Mouse (Mus musculus): ENCODE data around the gene Spata2. TPM values are rescaled to one million over a fixed set of nuclear protein-coding genes. Genes with fewer than 3 reads are reported as not detected.
A peak's percentile ranks its signal among the peaks of the same experiment; 100 is the strongest.

The Spata2 gene
- 10 to 100 TPM; 53.5 to 58.1 TPM for total RNA-seq (2021)

DNA sequence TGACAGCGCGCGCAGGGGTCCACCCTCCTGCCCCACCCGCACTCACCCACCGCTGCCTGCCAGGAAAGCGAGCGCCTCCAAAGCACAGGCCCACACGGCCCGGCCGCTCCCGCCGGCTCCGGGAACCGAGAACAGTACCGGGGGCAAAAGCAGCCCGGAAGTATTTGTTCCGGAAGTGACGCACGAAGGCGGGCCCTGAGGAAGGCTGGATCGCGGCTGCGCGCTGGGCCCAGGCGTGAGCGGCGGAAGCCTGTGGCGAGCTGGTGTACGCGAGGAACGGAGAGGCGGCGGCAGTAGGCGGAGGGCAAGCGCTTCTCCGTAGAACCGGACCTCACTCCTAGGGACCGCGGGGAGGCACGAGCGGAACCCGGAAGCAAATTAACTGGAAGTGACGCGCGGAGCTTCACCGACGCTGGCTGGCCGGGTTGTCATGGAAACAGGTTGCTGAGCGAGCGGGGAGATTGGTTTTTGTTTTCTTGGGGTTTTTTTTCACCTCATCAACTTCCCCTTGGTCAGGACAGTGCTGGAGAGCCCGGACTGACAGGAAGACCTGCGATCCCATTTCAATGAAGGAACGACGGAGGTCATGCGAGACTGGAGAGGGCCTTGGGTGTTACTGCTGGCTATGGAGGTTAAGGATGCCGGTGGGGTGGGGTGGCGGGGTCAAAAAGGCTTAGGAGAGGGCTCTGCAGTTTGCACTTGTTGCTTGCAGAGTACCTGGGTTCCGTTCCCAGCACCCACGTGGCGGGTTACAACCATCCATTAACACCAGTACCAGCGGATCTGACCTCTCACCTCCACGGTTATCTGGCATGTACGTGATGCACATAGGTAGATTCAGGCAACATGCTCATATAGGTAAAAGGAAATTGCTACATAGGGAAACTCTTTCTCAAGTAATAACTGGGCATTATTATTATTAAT is at the start of gene Spata2:
TSS of gene Spata2 (minus strand) at position 175 of the 924 bp plus-strand sequence.
- peak; percentile 89 for DNase-seq
- intact Hi-C loops (cut with DNase I), result no loop called here

DNA sequence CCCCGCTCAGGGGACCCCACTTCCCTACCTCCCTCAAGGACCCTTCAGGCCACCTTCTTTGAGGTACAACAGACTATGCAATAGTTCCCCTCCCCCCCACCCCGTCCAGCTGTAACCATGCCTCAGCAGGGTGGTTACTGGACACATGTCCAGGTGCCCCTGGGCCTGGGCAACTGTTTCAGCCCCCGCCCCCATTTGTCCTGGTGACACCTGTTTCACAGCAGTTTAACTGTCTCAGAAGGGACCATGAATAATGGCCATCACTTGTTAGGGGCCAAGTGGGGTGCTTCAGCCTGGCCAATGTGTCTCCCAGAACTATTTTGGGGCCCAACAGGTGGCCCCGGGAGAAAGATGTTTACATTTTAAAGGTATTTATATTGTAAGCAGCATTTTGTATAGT is 49.7 kb upstream of the Spata2 start:
- no peak for DNase-seq
- intact Hi-C loops (cut with DNase I), result no loop called here

DNA sequence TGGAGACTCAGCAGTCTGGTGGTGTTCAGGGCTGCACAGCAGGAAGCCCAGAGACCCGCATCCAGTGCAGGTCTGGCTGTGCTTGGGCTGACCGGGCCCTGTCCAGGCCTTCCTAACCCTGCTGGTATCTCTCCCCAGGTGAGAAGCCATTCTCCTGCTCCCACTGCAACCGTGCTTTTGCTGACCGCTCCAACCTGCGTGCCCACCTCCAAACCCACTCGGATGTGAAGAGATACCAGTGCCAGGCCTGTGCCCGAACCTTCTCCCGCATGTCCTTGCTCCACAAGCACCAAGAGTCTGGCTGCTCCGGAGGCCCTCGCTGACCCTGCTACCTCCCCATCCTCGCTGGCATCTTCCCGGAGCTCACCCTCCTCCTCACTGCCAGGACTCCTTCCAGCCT is 49.1 kb upstream of the Spata2 start:
- no peak for DNase-seq
- intact Hi-C loops (cut with DNase I), result no loop called here

DNA sequence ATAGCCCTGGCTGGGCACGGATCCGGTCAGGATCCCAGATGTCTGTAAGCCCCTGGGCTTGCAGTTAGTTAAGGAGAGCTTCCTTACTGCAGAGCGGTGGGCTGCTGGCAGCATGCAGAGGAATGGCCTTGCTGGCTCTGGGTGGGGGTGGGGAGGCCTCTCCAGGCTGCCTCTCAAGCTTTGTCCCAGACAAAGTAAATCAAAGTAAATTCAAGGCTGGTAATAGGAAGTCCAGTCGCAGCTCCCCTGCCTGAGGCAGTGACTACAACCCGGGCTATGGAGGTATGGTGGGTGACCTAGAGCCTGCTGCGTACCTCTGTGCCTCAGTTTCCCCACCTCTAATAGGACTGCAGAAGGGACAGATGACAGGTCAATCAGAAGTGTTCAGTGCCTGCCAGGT is 48.6 kb upstream of the Spata2 start:
- DNase-seq, result no peak
- intact Hi-C loops (cut with DNase I), result no loop called here

DNA sequence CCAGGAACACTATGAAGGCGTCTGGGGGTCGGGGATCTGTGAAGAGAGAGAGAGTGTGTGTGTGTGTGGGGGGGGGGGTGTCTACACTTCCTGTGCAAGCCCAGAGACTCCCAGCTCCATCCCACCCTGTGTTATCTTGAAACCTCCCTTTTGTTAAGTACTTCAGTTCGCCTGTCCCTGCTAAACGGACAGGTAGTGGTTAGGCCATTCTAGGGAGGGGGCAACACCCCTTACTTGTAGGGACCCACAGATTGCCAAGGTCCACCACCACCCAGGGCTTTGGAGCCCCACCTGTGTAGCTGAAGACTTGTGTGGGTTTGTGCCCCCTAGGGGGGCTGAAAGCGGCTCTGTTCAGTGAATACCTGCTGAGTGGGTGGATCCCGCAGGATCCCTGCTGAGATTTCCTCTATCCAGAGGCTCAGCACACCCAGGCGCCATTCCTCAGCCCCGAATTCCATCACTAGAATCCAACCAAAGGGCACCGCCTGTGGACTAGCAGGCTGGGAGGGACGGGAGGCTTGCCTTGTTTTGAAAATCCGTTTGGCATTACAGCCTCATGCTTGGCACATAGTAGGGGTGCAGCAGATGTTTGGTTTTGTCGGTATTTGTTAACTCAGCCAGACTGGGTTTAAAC is 47.9 kb upstream of the Spata2 start:
- DNase-seq, result no peak
- intact Hi-C loops (cut with DNase I), result no loop called here

DNA sequence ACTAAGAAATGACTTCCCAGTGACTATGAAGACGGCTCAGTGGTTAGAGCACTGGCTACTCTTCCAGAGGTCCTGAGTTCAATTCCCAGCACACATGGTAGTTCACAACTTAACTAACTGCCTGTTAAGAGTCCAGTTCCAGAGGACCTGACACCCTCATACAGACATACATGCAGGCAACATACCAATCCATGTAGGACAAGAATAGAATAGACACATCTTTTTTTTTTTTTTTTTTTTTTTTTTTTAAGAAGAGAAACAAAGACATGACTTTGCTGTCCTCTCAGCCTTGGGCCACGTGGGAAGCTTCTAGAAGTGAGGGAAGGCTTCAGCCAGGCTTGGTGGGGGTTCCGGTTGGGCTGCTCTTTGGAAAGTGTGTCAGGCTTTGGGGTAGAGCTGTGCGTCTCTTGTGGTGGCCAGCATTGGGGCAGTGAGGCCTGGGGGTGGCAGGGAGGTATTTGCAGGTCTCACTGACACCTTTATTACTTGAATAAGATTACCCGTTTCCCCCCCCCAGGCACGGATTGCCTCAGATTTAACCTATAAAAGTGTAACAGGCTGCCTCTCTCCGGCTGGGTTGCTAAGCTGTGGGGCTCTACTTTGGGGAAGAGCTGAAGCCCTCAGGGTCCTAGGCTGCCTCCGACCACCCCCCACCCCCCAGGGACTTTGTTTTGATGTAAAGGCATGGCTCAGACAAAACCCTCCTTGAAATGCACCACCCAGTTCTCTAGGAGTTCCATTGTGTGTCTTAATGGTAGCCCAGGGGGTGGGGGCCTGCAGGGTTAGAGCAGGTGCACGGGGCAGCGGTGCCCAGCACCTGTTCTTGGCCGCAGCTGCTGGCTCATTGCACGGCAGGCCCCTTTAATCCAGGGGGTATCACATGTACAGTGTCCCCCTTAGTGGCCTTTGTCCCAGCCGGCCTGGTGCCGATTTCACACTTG is 47.1 kb upstream of the Spata2 start:
- no peak for DNase-seq
- intact Hi-C loops (cut with DNase I), result loop anchor here (5.0 kb wide), 2 partner anchors 67 to 137 kb away; no protein-coding TSS in a partner anchor

DNA sequence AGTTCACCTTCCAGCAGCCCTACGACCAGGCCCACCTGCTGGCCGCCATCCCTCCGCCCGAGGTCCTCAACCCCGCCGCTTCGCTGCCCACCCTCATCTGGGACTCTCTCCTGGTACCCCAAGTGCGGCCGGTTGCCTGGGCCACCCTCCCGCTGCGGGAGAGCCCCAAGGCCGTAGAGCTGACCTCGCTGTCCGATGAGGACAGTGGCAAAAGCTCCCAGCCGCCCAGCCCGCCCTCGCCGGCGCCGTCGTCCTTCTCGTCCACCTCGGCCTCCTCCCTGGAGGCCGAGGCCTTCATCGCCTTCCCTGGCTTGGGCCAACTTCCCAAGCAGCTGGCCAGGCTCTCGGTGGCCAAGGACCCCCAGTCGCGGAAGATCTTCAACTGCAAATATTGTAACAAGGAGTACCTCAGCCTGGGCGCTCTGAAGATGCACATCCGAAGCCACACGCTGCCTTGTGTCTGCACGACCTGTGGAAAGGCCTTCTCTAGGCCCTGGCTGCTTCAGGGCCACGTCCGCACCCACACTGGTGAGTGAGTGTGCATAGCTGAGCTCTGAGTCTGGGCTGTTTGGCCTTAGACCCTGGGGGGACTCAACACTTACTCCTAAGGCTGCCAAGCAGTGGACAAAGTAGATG is 46.1 kb upstream of the Spata2 start:
- intact Hi-C loops (cut with DNase I), result loop anchor here (5.0 kb wide), 2 partner anchors 69 to 139 kb away; no protein-coding TSS in a partner anchor

DNA sequence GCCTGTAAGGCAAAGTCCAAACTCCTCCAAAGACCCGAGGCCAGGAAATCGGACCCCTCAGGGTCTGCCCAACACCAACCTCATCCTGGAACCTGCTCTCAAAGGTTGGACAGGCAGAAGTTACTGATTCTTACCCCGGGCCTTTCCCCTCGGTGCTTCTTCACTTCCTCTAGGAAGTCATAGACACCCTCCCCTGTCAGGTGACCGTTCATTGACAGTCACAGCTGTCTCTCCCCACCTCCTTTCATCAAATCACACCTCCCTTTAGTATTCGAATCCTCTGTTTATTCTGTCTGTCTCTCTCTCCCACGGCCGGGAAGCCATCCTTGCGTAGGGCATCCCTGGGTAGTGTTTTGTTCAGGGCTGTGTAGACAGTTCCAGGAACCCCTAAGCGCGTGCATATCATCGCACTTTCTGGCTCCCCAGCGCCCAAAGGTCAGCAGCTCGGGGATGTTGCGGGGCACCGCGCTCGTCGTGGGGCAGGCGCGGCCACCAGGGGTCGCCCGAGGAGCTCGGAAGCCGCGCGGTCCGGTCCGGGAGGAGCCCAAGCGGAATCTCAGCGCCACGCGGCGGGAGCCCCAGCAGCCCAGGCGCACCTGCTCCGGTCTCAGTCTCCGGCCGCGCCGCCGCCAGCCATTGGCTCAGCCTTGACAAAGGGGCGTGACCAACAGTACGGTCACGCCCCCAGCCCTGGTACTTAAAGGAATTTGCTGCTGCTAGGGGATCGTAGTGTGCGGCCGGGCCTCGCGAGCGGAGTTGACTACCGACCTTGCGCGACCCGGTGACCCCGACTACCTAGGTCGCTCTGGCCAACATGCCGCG is 45.0 kb upstream of the Spata2 start, which contains the start of gene Snai1:
TSS of gene Snai1 (plus strand) at position 720 of the 822 bp plus-strand sequence.
- peak; percentile 94 for DNase-seq
- intact Hi-C loops (cut with DNase I), result loop anchor here (5.0 kb wide), 2 partner anchors 70 to 140 kb away; no protein-coding TSS in a partner anchor

More for the DNA sequence above, 46.1 kb upstream of the Spata2 start:
- no peak for DNase-seq

DNA sequence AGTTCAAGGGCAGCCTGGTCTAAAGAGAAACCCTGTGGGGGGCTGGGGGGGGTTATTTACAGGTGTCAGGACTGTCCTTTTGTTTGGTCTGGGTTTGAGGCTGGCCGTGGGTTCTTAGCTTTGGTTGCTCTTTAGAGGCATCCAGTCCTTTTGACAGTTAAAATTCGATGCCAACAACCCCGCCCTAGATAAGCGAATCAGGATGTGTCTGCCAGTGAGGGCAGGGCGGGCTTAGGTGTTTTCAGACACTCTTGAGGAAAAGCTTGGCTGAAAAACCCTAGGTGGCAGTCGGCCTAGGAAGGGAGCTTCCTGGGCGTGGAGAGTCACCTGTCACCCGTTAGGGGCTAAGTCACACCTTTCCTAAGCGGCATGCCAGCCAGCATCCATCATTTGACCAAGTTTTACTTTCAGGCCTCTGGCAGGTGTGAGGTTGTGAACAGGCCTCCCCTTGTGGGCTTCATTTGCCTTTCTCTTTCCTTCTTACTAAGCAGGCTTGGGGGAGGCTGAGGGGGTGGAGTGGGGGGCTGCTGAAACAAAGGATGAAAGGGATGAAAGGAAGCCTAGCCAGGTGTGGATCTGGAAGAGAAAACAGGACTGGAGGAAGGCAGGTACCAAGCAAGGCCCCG is 43.7 kb upstream of the Spata2 start:
- intact Hi-C loops (cut with DNase I), result loop anchor here (5.0 kb wide), 2 partner anchors 71 to 141 kb away; no protein-coding TSS in a partner anchor
- no peak for DNase-seq

DNA sequence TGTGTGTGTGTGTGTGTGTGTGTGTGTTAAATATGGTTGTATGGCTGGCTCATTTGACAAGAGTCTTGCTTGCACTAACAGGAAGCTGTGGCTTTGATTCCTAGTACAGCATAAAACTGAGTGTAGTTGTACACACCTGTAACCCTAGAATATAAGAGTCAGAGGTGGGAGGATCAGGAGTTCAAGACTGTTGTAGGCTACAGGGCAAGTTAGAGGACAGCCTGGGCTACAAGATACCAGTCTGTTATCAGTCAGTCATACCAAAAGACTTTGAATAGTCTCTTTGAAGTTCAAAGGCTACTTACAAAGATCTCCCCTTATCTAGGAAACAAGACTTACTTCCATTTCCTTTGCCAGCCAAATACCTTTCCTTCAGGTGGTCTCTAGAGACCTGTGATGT is 41.2 kb upstream of the Spata2 start:
- DNase-seq, result no peak
- intact Hi-C loops (cut with DNase I), result no loop called here

DNA sequence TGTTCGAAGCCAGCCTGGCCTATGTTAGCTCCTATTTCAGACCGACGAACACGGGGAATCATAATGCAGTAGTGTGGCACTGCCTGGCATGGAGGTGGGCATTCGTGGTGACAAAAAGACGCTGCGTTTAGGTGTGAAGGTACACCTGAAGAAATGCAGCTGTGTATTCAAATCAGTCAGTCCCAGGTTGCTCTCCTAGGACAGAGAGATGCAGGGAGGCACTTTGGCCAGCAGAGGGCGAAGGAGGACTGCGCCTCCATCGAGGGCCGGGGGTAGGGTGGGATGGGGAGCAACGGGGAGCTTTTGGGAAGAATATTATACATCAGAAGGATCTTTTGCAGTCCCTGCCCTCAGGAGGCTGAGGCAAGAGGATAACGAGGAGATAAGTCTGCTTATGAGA is 39.4 kb upstream of the Spata2 start:
- peak; percentile 63 for DNase-seq
- intact Hi-C loops (cut with DNase I), result no loop called here

DNA sequence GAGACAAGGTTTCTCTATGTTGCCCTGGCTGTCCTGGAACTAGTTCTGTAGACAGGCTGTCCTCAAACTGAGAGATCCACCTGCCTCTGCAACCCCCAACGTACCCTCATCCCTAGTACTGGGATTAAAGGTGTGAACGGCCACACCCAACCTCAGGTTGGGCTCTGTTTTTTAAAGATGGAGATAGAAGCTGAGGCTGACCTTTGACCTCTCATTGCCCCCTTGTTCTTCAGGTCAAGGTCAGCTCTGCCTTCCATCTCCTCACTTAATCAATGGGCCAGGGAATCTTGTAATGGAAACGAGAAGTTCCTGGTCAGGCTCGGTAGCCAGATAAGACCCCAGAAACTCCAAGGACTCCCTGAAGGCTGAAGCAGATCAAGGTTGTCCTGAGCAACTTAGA is 37.8 kb upstream of the Spata2 start:
- DNase-seq, result no peak

DNA sequence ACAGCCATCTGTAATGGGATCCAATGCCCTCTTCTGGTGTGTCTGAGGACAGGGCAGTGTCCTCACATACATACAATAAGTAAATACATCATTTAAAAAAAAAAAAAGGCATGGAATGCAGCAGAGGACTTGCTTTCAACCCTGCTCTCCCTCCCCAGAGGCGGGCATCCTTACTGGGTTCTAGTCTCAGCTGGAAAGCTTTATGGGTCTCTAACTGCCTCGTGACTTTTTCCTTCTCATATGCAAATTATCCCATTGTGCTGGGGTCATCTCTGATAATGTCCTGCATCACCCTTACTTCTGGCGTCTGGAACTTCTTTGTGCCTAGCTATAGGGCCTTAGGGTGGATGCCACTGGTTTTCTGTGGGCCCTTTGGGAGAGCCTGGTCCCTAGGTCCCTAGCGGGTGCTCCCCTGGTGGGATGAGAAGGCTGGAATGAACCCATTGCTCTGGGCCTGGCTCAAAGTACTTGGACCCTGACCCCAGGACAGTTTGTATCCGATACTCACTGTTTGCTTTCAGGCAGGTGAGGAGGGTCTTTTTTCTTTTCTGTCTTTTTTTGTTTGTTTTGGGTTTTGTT is 37.3 kb upstream of the Spata2 start:
- intact Hi-C loops (cut with DNase I), result no loop called here

More for the DNA sequence above, 37.8 kb upstream of the Spata2 start:
- intact Hi-C loops (cut with DNase I), result no loop called here

DNA sequence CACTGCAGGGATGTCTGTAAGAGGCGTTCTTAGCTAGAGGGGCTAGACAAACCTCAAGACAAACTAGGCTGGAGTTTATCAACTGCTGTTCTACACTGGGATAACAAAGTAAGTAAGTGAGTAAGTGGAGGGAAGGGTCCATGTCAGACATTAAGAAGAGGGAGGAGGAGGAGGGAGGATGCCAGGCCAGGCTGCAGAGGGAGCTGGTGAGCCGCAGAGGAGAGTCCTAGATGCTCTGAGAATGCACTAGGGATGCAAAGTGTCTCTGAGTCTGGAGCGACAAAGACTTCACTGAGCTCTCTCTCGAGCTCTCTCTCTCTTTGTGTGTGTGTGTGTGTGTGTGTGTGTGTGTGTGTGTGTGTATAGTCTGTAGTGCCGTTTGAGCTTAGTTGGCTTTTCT is 35.6 kb upstream of the Spata2 start:
- intact Hi-C loops (cut with DNase I), result no loop called here
- no peak for DNase-seq

More for the DNA sequence above, 37.3 kb upstream of the Spata2 start:
- no peak for DNase-seq

DNA sequence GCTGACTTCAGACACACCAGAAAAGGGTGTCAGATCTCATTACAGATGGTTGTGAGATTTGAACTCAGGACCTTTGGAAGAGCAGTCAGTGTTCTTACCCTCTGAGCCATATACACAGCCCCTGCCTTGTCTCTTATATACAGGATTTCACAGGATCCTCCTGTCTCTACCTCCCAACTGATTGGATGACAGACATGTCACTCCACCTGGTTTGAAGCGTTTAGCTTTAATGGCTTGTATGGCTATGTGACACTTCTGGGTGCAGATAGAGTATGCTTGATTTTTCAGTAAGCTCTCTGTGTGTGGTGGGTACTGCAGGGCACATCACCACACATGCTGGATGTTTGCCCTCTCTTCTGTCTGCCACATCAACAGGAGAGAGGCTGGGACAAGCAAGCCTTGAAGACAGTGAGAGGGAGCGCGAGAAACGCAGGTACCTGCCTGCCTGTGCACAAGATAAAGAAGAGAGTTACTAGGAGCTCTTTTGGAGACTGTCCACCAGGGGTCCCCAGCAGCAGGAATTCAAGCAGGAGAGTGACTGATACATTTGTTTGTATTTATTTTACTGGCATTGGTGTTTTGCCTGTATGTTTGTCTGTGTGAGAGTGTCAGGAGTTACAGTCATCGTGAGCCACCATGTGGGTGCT is 27.0 kb upstream of the Spata2 start:
- DNase-seq, result no peak
- intact Hi-C loops (cut with DNase I), result no loop called here

DNA sequence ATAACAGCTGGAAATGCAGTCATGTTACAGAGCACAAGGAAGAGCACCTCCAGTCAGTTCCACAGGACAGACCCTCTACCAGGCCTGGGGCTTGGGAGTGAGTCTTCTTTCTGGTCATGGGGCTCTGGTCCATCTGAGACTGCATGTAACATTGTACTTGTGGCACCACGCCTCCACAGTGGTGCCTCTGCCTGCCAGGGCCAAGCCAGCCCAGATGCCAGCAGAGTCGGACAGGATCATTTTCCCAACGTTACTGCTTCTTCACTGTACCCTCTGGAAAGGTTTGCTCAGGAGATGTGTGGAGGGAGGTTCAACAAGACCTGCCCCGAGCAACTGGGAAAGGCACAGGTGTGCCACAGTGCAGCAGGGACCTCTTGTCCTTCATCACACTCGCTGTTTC is 23.0 kb upstream of the Spata2 start:
- DNase-seq, result no peak
- intact Hi-C loops (cut with DNase I), result no loop called here

DNA sequence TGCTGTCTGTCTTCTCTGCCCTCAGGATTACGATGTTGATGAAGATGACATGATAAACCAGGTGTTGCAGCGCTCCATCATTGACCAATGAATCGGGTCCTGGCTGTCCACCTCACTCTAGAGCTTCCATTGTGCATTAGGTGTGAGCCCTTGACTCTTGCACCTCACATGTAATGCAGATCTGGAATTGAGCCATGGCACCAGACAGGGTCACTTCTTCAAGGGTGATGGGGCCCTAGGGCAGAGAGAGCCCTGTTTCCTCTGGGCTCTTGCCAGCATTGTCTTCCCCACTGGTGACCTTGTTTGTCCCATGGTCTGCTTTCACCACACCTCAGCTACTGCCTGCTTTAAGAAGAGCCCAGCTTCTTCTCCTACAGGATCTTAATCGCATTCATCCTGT is 22.0 kb upstream of the Spata2 start:
- DNase-seq, result no peak
- intact Hi-C loops (cut with DNase I), result no loop called here

DNA sequence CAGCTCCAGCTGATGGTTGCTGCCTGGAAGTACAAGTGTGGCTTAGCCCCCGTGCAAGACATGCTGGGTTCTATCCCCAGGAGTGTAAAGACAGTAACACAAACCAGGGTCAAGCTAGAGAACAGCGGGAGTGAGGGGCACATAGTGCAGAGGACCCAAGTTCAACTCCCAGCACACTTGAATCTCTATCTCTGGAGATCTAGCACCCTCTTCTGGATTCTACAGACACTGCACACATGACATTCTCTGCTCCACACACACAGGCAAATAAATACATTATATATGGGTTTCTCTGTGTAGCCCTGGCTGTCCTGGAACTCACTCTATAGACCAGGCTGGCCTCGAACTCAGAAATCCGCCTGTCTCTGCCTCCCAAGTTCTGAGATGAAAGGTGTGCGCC is 20.3 kb upstream of the Spata2 start:
- intact Hi-C loops (cut with DNase I), result no loop called here
- DNase-seq, result no peak
